Mouse (Mus musculus) CD4-positive helper T cell, adult 2 months (primary cell): ENCODE measurements around the gene Rpl13.

Source experiments
- DNase-seq: peaks from one replicate; pipeline ENCODE4 v3.0.0-alpha.2; 2012; ENCODE audit warnings: low read depth, missing footprints, low spot score

Rpl13 gene

DNA sequence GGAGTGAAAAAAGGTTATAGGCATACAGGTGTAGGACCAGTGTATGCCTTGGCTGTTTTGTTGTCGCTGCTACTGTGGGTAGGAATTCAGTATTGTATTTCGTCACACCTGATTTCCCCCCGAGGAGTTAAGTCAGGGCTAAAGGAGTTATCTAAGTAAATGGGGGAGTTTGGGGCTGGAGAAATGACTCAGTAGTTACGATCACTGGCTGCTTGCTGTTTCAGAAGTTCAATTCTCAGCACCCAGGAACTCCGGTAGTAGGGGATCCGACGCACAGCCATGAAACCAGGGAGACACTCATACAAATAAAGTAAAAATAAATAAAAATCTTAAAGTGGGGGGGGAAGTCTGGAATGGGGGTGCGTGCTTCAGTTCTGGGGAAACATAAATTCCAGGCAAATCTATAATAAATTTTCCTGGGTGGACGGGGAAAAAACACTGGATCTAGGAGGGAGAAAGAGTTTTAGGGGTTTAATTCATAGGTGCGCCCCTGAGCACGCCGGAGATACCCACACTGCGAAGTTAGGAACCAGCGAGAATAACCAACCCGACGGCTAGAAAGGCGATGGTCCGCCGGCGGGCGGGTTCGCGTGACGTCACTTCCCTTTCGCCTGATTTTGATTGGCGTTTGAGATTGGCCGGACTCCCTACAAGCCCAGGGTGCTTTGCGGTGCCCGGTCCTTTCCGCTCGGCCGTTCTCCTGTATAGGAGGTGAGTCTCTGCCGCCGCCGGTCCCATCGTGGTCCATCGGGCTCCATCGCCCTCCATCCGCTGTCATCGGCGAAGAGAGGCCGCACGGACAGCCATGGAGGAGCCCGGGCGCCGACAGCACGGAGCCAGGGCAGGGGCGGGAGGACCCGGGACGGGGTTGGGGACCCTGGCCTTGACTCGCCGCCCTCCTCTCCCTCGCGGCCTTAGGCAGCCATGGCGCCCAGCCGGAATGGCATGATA lies at the start of gene Rpl13:
Gene Rpl13, plus strand, starts transcription at position 616 of the 951 bp plus-strand sequence.
- peak; percentile 89 for DNase-seq

DNA sequence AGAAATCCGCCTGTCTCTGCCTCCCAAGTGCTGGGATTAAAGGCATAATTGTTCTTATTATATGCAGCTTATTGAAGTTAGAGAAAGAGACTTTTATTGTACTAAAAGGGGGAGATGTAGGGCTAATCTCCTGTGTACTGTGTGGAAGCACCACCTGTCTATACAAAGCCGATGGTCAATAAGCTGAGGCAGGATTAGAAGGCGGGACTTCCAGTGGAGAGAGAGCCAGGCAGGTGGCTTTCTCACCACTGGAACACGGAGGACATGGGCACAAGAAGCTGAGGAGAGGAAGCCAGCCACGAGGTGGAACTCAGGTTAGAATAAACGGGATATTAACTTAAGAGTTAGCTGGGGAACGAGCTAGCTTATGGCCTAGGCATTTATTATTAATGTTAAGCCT lies 39.4 kb upstream of the Rpl13 start, which contains the start of gene Spg7:
Gene Spg7, plus strand, starts transcription at position 222 of the 400 bp plus-strand sequence.
- no peak for DNase-seq

DNA sequence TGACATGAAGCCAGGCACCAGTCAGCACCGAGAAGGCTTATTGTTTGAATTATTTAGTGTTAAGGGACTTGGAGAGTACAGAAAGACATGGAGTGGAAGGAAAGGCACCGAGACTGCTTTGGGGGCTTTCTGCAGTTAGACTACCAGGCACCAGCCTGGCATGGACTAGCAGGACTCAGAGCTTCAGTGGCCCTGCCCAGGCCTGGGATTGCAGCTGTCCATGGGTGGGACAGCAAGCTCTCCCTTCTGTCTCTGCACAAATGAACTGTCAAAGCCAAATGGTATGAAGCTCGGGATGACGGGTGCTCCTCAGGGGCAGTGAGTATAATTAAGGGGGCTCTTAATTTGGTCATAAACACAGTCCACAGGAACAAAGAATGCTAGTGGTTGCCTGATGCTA lies 38.1 kb upstream of the Rpl13 start:
- DNase-seq = no peak

- no peak for DNase-seq
Measured at GRCm38 (mm10) chr8:123064809-123065213, 37.3 kb upstream of the Rpl13 start.

DNA sequence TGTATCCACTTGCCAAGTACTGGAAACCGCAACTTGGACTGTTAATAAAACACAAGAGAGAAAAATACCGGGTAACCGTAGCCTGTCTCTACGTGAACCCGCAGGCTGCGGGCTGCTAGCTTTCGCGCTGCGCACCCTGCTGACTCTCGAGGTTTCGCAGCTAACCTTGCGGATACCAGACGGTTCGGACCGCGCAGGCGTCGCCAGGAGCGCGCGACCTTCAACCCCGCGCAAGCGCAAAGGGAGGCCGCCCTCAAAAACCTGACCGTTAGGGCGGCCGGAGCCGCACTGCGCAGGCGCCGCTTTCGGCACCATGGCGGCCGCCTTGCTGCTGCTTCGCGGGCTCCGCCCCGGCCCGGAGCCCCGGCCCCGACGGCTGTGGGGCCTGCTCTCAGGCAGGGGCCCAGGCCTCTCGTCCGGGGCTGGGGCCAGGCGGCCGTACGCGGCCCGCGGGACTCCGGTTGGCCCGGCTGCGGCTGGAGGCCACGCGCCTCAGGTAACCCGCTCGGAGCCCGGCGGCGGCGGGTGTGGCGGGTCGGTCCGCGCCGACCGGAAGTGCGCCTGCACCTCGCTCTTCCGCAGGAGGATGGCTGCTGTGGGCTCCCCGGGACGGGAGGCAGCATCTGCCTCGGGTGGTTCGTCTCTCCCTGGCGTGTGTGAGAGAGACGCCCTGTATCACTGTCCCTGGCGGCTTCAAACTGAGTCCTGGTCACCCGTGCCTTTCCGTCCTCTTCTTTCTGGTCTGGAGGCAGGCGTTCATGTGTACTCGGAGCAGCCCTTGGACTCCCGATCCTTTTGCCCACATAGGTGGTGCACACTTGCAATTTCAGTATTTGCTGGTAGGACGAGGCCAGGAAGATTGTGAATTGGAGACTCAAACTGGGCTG lies 36.7 kb upstream of the Rpl13 start:
- peak; percentile 97 for DNase-seq

DNA sequence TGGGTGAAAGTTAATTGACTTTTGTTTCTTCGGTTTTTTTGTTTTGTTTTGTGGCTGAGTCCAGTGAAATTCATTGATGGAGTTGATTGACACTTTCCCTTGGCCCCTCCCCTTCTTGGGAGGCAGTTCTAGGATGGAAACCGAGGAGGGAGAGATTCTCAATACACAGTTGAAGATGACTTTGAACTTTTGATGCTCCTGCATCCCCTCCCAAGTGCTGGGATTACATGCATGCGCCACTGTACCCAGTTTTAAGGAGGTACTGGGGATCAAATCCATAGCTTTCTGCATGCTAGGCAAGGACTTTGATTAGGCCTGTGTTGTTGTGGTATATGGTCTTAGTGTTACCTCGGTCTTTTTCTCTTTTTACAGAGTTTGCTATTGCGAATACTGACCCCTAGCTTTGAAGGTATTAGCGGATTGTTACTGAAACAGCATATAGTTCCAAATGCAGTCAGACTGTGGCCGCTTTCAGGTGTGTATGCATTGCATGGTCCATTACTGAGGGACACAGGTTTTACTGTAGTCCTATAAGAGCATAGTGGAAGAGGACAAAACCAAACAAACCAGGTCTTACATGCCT lies 36.0 kb upstream of the Rpl13 start:
- no peak for DNase-seq

DNA sequence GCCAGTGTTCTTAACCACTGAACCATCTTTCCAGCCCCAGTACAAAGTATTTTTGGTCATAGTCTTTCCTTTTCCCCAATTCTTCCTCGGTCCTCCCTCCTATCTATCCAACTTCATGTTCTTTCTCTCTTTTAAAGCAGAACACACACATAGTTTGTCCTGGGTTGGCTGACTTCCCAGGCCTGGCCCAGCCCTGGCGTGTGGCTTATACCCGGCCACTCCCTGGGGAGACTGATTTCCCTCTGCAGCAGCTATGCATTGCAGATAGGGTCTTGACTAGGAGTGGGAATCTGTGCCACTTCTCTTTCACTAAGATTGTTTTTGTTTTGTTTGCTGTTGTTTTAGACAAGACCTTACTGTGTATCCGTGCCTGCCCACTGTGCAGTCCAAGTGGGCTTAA lies 31.0 kb upstream of the Rpl13 start:
- no peak for DNase-seq

DNA sequence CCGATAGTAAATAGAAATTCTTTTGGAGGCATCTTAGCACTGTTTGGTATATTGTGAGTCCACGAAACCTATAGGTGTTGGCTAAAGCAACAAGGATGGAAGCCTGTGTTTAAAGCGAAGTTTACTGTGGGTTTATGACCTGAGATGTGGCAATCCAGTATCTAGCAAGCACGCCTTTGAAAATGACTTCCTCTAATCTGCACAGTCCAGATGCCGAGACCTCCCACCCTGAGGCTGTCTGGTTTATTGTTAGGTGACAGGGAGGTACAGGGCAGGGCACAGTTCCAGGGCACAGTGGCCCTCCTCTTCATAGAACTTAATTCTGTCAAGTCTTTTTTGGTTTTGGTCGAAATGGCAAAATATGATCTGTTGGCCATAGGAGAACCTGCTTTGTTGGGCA lies 24.9 kb upstream of the Rpl13 start:
- no peak for DNase-seq

DNA sequence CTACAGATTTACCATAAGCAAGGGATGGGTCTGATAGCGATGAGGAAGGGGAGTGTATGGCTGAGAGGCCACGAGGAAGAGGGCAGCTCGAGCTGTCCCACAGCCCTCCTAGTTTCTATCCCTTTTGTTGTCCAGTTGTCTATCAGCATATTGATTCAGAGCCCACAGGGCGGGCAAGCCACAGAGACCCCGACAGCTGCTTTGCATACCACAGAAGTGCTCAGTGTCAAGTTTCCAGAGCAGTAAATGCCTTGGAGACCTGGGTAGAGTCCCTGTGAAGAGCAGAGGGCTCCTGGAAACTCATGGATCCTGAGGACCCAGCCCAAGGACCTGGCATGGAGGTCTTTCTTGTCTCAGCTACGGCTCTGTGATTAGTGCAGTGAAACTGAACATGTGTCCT lies 19.2 kb upstream of the Rpl13 start:
- DNase-seq = no peak

DNA sequence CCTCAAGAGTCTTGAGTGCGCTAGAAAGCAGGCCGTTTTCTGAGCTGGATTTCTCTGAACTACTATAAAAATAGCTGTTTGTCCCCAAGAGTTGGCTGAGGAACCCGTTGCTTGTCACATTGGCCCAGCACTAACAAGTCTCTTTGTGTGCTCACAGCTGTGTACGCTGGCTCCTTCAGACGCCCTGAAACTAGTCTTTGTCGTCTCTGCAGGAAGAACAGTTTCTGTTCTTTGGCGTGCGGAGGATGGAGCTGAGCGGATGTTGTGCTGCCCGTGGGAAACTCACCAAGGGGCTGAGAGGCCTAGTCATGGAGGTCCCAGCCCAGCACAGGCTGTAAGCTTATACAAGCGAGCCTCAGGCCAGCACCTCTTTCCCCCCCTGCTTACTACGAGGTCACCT lies 18.5 kb upstream of the Rpl13 start:
- DNase-seq = no peak

DNA sequence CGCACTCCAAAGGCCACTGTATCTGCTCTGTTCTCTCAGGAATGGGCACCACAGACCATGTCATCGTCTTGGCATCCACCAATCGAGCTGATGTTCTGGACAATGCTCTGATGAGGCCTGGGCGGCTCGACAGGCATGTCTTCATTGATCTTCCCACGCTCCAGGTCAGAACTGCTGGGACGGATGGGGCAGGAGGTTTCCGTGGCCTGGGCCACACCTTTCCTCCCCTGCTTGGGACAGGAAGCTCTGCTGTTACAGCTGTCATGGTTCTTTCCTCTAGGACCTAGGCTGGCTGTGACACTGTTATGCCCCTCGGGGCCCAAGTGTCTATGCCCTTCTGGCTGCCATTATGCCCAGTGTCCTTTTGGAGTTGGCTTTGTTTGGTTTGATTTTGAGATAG lies 14.9 kb upstream of the Rpl13 start:
- no peak for DNase-seq

GRCm38 (mm10) chr8:123097216-123097615 lies 4.9 kb upstream of the Rpl13 start:
- DNase-seq = no peak

DNA sequence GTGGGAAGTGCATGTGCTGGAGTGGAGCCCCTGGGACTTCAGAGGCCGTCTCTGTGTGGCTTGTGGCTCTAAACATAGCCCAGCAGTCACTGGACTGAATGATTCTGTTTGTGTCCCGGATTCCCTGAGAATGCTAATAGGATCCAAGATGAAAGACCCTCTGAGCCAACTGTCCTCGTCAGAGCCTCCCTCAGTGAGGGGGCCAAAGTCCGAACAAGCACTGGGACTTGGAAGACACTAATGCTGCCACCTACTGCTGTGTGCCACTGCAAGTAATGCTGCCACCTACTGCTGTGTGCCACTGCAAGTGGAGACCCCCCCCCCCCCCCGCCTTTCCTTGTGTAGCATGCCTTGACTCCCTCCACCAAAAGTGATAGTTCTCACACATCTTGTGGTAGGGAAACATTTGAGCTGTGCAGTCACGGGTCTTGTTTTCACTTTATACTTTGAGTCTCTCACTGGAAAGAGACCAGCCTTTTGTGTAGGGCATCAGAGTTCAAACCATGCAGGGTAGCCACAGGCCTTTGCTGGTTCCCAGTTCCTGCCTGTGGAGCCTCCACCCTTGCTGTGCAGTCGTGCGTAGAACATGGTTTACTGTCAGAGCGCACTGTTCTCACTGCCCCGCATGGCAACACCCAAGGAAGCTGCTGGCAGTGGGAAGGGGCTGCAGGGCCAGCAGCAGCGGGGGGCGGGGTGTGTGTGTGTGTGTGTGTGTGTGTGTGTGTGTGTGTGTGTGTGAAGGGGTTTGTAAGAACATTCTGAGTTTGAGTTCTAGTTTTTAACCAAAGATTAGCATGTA lies 4.2 kb upstream of the Rpl13 start:
- no peak for DNase-seq

GRCm38 (mm10) chr8:123100288-123100687 lies 1.9 kb upstream of the Rpl13 start:
- no peak for DNase-seq

- no peak for DNase-seq
Measured at GRCm38 (mm10) chr8:123101244-123101643, 906 bp upstream of the Rpl13 start.

DNA sequence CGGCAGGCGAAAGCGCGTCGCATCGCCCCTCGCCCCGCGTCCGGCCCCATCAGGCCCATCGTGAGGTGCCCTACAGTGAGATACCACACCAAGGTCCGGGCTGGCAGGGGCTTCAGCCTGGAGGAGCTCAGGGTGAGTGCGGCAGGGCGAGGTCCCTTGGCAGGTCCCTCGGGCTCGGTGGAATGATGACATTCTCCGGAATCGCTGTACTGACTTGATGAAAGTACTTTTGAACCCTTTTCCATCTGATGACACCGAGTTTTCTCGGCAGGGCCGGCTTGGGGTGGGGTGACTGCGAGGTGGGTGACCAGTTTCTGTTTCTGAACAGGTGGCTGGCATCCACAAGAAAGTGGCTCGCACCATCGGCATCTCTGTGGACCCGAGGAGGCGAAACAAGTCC lies 705 bp downstream of the Rpl13 start:
- DNase-seq = peak; percentile 22

DNA sequence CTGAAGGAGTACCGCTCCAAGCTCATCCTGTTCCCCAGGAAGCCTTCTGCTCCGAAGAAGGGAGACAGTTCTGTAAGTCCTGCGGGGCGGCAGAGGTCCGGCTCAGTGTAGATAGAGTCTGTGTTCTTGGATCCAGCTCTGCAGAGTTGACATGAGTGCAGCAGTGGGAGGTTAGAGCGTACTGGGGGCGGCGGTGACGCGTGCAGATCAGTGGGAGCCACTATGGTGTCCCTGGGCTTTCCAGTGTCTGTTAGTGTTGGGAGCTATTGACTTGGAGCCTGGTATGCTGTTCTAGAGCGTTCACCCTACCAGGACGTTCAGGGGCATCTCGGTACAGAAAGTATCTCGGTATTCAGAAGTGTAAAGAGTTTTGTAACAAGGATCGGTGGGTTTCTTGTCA lies 1.1 kb downstream of the Rpl13 start:
- DNase-seq = no peak

GRCm38 (mm10) chr8:123104046-123104767 lies 2.1 kb downstream of the Rpl13 start:
- no peak for DNase-seq

DNA sequence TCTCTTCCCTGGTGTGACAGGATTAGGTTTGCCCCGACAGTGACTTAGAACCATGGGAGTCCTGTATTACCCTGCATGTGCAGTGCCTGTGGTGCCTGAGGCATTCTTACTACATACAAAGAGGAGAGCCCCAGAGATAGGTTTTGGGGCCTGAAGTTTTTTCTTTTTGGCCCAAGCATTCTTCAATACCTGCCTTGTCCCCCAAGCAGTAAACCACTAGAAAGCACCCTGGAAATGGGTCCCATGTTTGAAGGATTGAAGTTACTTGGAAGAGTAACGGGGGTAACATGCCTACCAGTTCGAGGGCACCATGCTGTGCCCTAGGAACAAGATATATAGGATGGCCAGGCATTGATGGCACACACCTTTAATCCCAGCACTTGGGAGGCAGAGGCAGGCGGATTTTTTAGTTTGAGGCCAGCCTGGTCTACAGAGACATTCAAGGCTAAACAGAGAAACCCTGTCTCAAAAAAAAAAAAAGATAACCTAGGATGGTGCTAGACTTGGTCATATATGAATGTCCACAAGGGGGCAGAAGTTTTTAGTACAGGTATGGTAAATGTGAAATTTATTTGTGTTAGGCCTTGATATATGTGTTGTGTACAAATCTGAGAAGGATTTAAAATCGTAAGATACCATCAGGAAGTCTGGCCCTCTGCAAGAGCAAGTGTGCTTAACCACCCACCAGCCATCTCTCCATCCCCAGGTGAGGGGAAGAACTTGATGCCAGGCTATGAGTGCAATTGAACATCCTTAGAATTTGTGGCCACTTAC lies 3.6 kb downstream of the Rpl13 start:
- peak; percentile 74 for DNase-seq

GRCm38 (mm10) chr8:123106531-123106930 lies 4.4 kb downstream of the Rpl13 start:
- peak; percentile 47 for DNase-seq
